In the genomic region with DNA sequence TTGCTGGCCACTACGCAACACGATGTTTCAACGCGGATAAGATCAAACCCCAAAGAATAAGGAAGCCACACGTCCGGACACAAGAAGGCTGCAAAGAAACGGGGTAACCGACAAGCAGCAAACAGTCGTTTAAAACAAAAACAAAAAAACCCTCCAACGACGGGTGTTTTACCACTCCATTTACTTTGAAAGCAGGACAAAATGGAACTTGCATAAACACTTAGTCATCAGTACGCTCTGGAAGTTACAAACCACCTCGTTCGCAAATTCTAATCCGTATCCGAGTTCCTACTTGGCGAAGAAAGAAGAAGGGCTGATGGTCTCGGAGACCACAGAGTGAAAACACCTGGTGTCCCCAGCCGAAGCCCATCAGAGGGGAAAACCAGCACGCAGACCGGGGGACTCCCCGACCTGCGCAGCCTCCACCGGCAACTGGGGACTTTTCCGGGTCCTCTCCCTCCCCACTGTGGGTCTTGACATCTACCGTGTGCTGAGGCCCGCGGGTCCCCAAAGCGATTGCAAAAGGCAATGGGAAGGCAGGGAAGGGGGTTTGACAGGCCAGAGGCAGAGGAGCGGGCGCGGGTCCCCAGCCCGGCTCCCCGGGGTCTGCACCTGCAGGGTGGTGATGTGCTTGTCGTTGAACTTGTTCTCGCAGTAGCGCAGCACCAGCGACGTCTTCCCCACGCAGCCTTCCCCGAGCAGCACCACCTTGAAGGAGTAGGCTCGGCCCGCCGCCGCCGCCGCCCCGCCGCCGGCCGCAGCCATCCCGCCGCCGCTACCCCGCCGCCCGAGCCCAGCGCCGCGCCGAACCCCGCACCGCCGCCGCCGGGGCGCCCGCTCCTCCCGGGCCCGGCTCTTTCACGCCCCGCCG, we compare ENCODE assay signal across 8 mouse cellular contexts. TPM values are rescaled to one million over a fixed set of nuclear protein-coding genes. Genes with fewer than 3 reads are reported as not detected.
DNase-seq lines count a peak whose midpoint lies in the region; ATAC-seq and TF ChIP-seq lines count a peak whose summit lies in the region.

No protein-coding gene starts in this region.

- peak overlapping the region; percentile 89 to 91 for H3K4me3 ChIP-seq in ES-E14 (ENCODE audit: insufficient read depth in 1 of 2, low read depth in 1 of 2, low read length in 2 of 2, poor library complexity in 1 of 2, severe bottlenecking in 1 of 2)
- H3K4me3 ChIP-seq in heart, embryonic 14.5 days (ENCODE audit: control insufficient read depth in 1 of 2, insufficient read depth in 1 of 2, low read depth in 1 of 2, low read length in 2 of 2) = peak overlapping the region; percentile 77 to 95
- H3K4me3 ChIP-seq in megakaryocyte, embryonic 14.5 days (replicated peaks) = peak overlapping the region; percentile 98

- no peaks in the 10 kb centered on the region for H3K27me3 ChIP-seq in heart, embryonic 14.5 days (ENCODE audit: control insufficient read depth, insufficient read depth, low read length)
- no peaks in the 10 kb centered on the region for H3K27me3 ChIP-seq in megakaryocyte, embryonic 14.5 days (replicated peaks)
- no peaks in the 10 kb centered on the region for H3K27me3 ChIP-seq in splenic B cell, adult 2 months (ENCODE audit: control insufficient read depth, insufficient read depth, low read length, poor library complexity, severe bottlenecking)

- peaks cover 3% of the 10 kb centered on the region; the same call in 1 of the 2 replicates for H3K36me3 ChIP-seq in ES-E14 (ENCODE audit: control insufficient read depth, insufficient read depth, low read length, poor library complexity, severe bottlenecking)
- H3K36me3 ChIP-seq in heart, embryonic 14.5 days (ENCODE audit: control insufficient read depth, insufficient read depth, low read length) = no peaks in the 10 kb centered on the region
- H3K36me3 ChIP-seq in megakaryocyte, embryonic 14.5 days (replicated peaks; ENCODE audit: low read length) = peaks cover 33% of the 10 kb centered on the region
- no peaks in the 10 kb centered on the region; the same call in 1 of the 2 replicates for H3K36me3 ChIP-seq in splenic B cell, adult 2 months (ENCODE audit: control insufficient read depth, insufficient read depth, low read length, poor library complexity, severe bottlenecking)

- H3K9me3 ChIP-seq in ES-E14 (ENCODE audit: control insufficient read depth, insufficient read depth, low read depth, low read length) = no peaks in the 10 kb centered on the region
- no peaks in the 10 kb centered on the region for H3K9me3 ChIP-seq in heart, embryonic 14.5 days (ENCODE audit: control insufficient read depth, low read length)
- no peaks in the 10 kb centered on the region for H3K9me3 ChIP-seq in megakaryocyte, embryonic 14.5 days

- peak overlapping the region; percentile 94 for H3K9ac ChIP-seq in ES-E14 (ENCODE audit: insufficient read depth, low read depth, low read length, poor library complexity, severe bottlenecking)
- H3K9ac ChIP-seq in heart, embryonic 14.5 days (ENCODE audit: low read length) = peak overlapping the region; percentile 99

- intact Hi-C loops in left cerebral cortex, postnatal 36 days (cut with DNase I) = loop anchor here (2.0 kb wide), 1 partner anchor 70 kb away; a partner anchor contains a TSS

- in situ Hi-C loops in ES-E14 (cut with MboI; ENCODE audit: low sequenced_read_pairs in 2 of 2, unreplicated experiment in 2 of 2) = no loop called here

- H3K4me1 ChIP-seq in ES-E14 (ENCODE audit: control insufficient read depth in 2 of 2, insufficient read depth in 2 of 2, low read length in 2 of 2, poor library complexity in 1 of 2) = peaks cover 7 to 11% of the 10 kb centered on the region in 2 experiments; a peak in 2 of 4 replicates
- H3K4me1 ChIP-seq in heart, embryonic 14.5 days (ENCODE audit: control insufficient read depth in 2 of 2, insufficient read depth in 2 of 2, low read length in 2 of 2) = peaks cover 26 to 47% of the 10 kb centered on the region in 2 experiments
- H3K4me1 ChIP-seq in megakaryocyte, embryonic 14.5 days = peaks cover 67% of the 10 kb centered on the region

- DNase-seq in cerebellum, postnatal 14 days = peak; percentile 17 to 59
- DNase-seq in cerebellum, adult 18-20 months = no peak
- DNase-seq in ES-E14 (ENCODE audit: low read depth, low spot score) = no peak
- peak; percentile 22 for DNase-seq in embryo, embryonic 10.5 days (ENCODE audit: low spot score)
- peak; percentile 28 to 30 for DNase-seq in left cerebral cortex, postnatal 36 days (ENCODE audit: low spot score in 2 of 2)
- DNase-seq in splenic B cell, adult 2 months (ENCODE audit: low read depth, low spot score) = peak; percentile 90

- no peak overlapping the region for H3K27ac ChIP-seq in ES-E14 (ENCODE audit: insufficient read depth, low read depth, low read length, poor library complexity, severe bottlenecking)
- H3K27ac ChIP-seq in heart, embryonic 14.5 days (replicated peaks in 1 of 2; ENCODE audit: control insufficient read depth in 1 of 2, insufficient read depth in 1 of 2, low read depth in 2 of 2, low read length in 2 of 2) = peak overlapping the region; percentile 99 to 100

- H3K4me2 ChIP-seq in heart, embryonic 14.5 days (ENCODE audit: low read length) = peak overlapping the region; percentile 88

- ATAC-seq in heart, embryonic 14.5 days (ENCODE audit: insufficient number of reproducible peaks, insufficient read depth, low FRiP score, low read depth) = peak; percentile 45

- 1% methylated on average over 57 of the region's 73 CpGs for WGBS in heart, embryonic 14.5 days

TF ChIP-seq in ES-E14, 5 proteins besides CTCF, POLR2A, EP300 and RAD21:
- no peak for TF ChIP-seq HCFC1 (IDR thresholded peaks at IDR 0.05; ENCODE audit: borderline replicate concordance, insufficient read depth, low read length)
- no peak for TF ChIP-seq ZNF384 (IDR thresholded peaks at IDR 0.05; ENCODE audit: low read depth, low read length)
- no peak for TF ChIP-seq MAFK (IDR thresholded peaks at IDR 0.05; ENCODE audit: insufficient read depth, low read depth, low read length)
- no peak for TF ChIP-seq CHD2 (IDR thresholded peaks at IDR 0.05; ENCODE audit: low read depth, low read length)
- TF ChIP-seq ZC3H11A (IDR thresholded peaks at IDR 0.05; ENCODE audit: borderline replicate concordance, low read depth, low read length) = no peak

RNA-seq across cellular contexts. Expression of a gene that starts 0.6 kb away (rescaled TPM):
- 15.8 and 17.1 TPM in 2 replicates for total RNA-seq in ES-E14 (2012; rRNA removed)
- 18.6 and 22.0 TPM in 2 replicates for polyA plus RNA-seq in heart, embryonic 14.5 days (2014; fragmentation: Nextera tagmentation; extraction: Ambion mirVana)
- 10 to 100 TPM; 51.6 to 53.7 TPM for total RNA-seq in left cerebral cortex, postnatal 36 days (2021)
- polyA plus RNA-seq in megakaryocyte, embryonic 14.5 days (2012; ENCODE audit: insufficient read depth, low replicate concordance) = 33.5 and 38.0 TPM in 2 replicates

RNA-seq across cellular contexts. Expression of a gene that starts 47.5 kb away (rescaled TPM):
- 30.9 and 43.2 TPM in 2 replicates for total RNA-seq in ES-E14 (2012; rRNA removed)
- 24.3 and 30.1 TPM in 2 replicates for polyA plus RNA-seq in heart, embryonic 14.5 days (2014; fragmentation: Nextera tagmentation; extraction: Ambion mirVana)
- total RNA-seq in left cerebral cortex, postnatal 36 days (2021) = 10 to 100 TPM; 43.2 to 50.2 TPM
- polyA plus RNA-seq in megakaryocyte, embryonic 14.5 days (2012; ENCODE audit: insufficient read depth, low replicate concordance) = 6.1 and 9.6 TPM in 2 replicates

Comparison
In these comparisons a context has a peak if more than half of its experiments do, and no peak if none do; other contexts are left out.
1. DNase-seq: peak in cerebellum, postnatal 14 days (2 of 2), embryo, embryonic 10.5 days (single experiment), left cerebral cortex, postnatal 36 days (2 of 2) and splenic B cell, adult 2 months (single experiment); none in cerebellum, adult 18-20 months (0 of 2) and ES-E14 (single experiment).
2. Peak in every context shown above with its lines, with median percentiles within 50 percentile points of each other: H3K4me3 ChIP-seq.